ENCODE assay signal across 16 mouse cellular contexts in the genomic region with DNA sequence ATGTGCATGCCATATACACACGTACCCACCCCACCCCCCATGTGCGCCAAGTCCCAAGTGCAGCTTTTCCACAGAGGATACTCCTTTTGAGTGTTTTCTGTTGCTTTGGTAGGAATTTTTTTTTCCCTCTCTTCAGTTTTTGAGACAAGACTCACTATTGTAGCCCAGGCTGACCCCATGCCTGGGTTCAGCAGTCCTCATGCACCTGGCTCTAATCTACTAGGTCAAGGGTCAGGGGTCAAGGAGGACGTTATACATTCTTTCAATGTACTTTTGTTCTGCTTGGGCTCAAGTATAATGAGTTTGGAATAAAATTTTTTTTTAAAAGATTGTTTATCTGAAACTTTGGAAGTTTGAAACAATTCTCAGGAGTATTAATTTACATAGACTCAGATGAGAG.
"Had no signal": no experiment of that assay in that cellular context is flagged by ENCODE, and none has a peak within 500 bp of the region (broad histone marks: within the 10 kb centered on the region; RNA-seq: fewer than 3 reads in every experiment).

No protein-coding gene starts in this region.

- H3K4me3 ChIP-seq: limb, embryonic 10.5 days; limb, embryonic 13.5 days; liver, embryonic 12.5 days; liver, embryonic 15.5 days; midbrain, embryonic 13.5 days; myocyte; neural tube, embryonic 13.5 days had no signal

- H3K9ac ChIP-seq: limb, embryonic 13.5 days; liver, embryonic 12.5 days; liver, embryonic 15.5 days; midbrain, embryonic 13.5 days; neural tube, embryonic 13.5 days had no signal

- H3K27me3 ChIP-seq: limb, embryonic 13.5 days; liver, embryonic 12.5 days; liver, embryonic 15.5 days; midbrain, embryonic 13.5 days; neural tube, embryonic 13.5 days had no signal

- H3K36me3 ChIP-seq: liver, embryonic 12.5 days had no signal

- DNase-seq: kidney, adult 9 months; kidney, postnatal 14 days; kidney, postnatal 4 days; liver; lung, adult 2 months; thymus, adult 18-20 months; thymus, postnatal 36 days had no signal

- ATAC-seq: liver, embryonic 12.5 days; lung, postnatal 0 days had no signal

- H3K4me1 ChIP-seq: liver, embryonic 12.5 days; liver, embryonic 15.5 days had no signal

- H3K9me3 ChIP-seq: limb, embryonic 10.5 days; limb, embryonic 13.5 days; liver, embryonic 12.5 days; liver, embryonic 15.5 days; midbrain, embryonic 13.5 days; neural tube, embryonic 13.5 days had no signal

- H3K27ac ChIP-seq: limb, embryonic 10.5 days; limb, embryonic 13.5 days; liver, embryonic 12.5 days; liver, embryonic 15.5 days; macrophage had no signal

- H3K4me2 ChIP-seq: limb, embryonic 13.5 days; liver, embryonic 12.5 days; liver, embryonic 15.5 days; midbrain, embryonic 13.5 days; neural tube, embryonic 13.5 days had no signal
